Mouse (Mus musculus): ENCODE measurements around the gene Arhgap10.

DNA sequence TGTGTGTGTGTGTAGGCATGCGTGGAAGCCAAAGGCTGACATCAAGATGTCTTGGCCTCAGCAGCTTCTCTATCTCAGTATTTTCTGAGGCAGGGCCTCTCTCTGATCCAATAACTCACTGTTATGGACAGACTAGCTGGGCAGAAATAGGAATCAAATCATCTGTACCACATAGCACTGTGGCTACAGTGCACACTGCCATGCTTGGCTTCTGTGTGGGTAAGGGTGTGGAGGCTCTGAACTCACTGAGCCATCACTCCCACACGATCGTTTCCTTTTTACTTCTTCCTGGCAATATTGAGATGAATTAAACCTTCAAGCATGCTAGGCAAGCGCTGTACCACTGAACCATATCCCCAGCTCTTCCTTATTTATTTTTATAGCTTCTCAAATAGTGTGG, 151.3 kb downstream of the Arhgap10 start:
- TF ChIP-seq EP300 (IDR thresholded peaks at IDR 0.05; ENCODE audit: low read depth), result no peak
- TF ChIP-seq CTCF (IDR thresholded peaks at IDR 0.05; ENCODE audit: low read depth), result no peak

All from heart, postnatal 0 days (tissue).